Mouse (Mus musculus): ENCODE measurements around the gene Rabif. TPM values are rescaled to one million over a fixed set of nuclear protein-coding genes. Genes with fewer than 3 reads are reported as not detected.

Rabif gene
- total and polyA plus RNA-seq, 3 experiments: 12.5 to 23.4 (median 22.9) TPM

DNA sequence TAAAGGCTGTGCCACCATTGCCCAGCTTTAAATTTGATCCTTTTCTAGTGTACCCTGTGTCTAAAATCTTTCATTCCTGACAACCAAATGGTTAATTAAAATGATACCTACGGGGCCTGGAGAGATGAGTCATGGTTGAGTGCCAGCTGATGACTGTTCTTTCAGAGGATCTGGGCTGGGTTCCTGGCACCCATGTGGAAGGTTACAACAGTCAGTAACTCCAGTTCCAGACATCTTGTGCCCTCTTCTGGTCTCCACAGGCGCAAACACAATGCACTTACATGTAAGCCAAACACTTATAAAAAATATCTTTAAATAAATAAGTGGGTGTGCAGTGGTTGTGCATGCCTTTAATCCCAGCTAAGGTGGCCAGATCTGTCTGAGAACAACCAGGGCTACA is 952 bp upstream of the Rabif start:
- Histone ChIP-seq H3K27me3 (replicated peaks) (no peaks in the 10 kb centered on the region), H3K4me3 (replicated peaks in 1 of 3; ENCODE audit: low read depth in 2 of 3, low read length in 2 of 3, poor library complexity in 1 of 3) (no peak overlapping the region), H3K27ac (ENCODE audit: insufficient read depth, low read depth) (no peak overlapping the region), H3K36me3 (replicated peaks in 1 of 2; ENCODE audit: control insufficient read depth in 1 of 2, insufficient read depth in 1 of 2, low read length in 1 of 2) (peaks cover 16 to 49% of the 10 kb centered on the region in 2 experiments), H3K79me2 (replicated peaks; ENCODE audit: control insufficient read depth, extremely low read depth, insufficient read depth, poor library complexity, severe bottlenecking) (peaks cover 13% of the 10 kb centered on the region), H3K4me1 (ENCODE audit: control insufficient read depth in 1 of 2, insufficient read depth in 2 of 2) (peaks cover 4 to 21% of the 10 kb centered on the region in 2 experiments), H3K9me3 (replicated peaks; ENCODE audit: low read length) (no peaks in the 10 kb centered on the region), H3K4me2 (ENCODE audit: insufficient read depth, low read depth, poor library complexity, severe bottlenecking) (no peak overlapping the region), H3K9ac (ENCODE audit: insufficient read depth, low read depth) (no peak overlapping the region)
- in situ Hi-C loops (cut with MboI; ENCODE audit: low pct_ligation_motif_present, low pct_unique_long_range_greater_than_20kb, low sequenced_read_pairs): no loop called here
- no peak for TF ChIP-seq ZKSCAN1 (IDR thresholded peaks at IDR 0.05; ENCODE audit: borderline replicate concordance, low read depth, low read length)
- no peak for TF ChIP-seq ETS1 (conservative IDR thresholded peaks at IDR 0.05; ENCODE audit: low read depth, low read length)
- TF ChIP-seq RCOR1 (conservative IDR thresholded peaks at IDR 0.05; ENCODE audit: low read depth, low read length): no peak
- peak in 1 of 2 experiments; percentile 11; a peak in 1 of 4 replicates for TF ChIP-seq CTCF (conservative IDR thresholded peaks at IDR 0.05 in 1 of 2, IDR thresholded peaks at IDR 0.05 in 1 of 2; ENCODE audit: low read depth in 2 of 2, low read length in 2 of 2)
- no peak for DNase-seq (ENCODE audit: extremely low read depth)
- dilution Hi-C loops (cut with MboI; ENCODE audit: extremely low pct_ligation_motif_present, extremely low pct_unique_long_range_greater_than_20kb, low sequenced_read_pairs): no loop called here

DNA sequence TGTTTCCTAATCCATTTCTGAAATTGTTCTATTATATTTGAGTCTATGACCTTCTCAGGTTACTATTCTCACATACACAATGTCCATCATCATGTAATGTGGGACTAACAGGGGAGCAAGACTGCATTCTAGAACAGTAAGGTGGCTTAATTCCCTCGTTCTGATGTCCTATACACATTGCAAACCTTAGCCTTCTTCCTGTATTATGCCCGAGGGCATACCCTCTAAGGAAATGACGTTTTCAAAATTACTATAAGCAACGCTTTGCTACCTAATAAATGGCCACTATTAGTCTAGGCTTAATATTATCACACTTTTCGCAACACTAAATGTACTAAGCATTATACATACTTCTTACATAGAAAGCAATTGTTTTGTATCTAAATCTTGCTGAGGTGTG is 492 bp upstream of the Rabif start:
- dilution Hi-C loops (cut with MboI; ENCODE audit: extremely low pct_ligation_motif_present, extremely low pct_unique_long_range_greater_than_20kb, low sequenced_read_pairs) (no loop called here), in situ Hi-C loops (cut with MboI; ENCODE audit: low pct_ligation_motif_present, low pct_unique_long_range_greater_than_20kb, low sequenced_read_pairs) (no loop called here)
- Histone ChIP-seq H3K9me3 (replicated peaks; ENCODE audit: low read length) (no peaks in the 10 kb centered on the region), H3K27me3 (replicated peaks) (no peaks in the 10 kb centered on the region), H3K4me2 (ENCODE audit: insufficient read depth, low read depth, poor library complexity, severe bottlenecking) (peak overlapping the region; percentile 58), H3K4me3 (replicated peaks in 1 of 3; ENCODE audit: low read depth in 2 of 3, low read length in 2 of 3, poor library complexity in 1 of 3) (peak overlapping the region; percentile 53 to 81 (median 61)), H3K36me3 (replicated peaks in 1 of 2; ENCODE audit: control insufficient read depth in 1 of 2, insufficient read depth in 1 of 2, low read length in 1 of 2) (peaks cover 11 to 49% of the 10 kb centered on the region in 2 experiments), H3K9ac (ENCODE audit: insufficient read depth, low read depth) (peak overlapping the region; percentile 84), H3K27ac (ENCODE audit: insufficient read depth, low read depth) (peak overlapping the region; percentile 70), H3K4me1 (ENCODE audit: control insufficient read depth in 1 of 2, insufficient read depth in 2 of 2) (peaks cover 4 to 21% of the 10 kb centered on the region in 2 experiments), H3K79me2 (replicated peaks; ENCODE audit: control insufficient read depth, extremely low read depth, insufficient read depth, poor library complexity, severe bottlenecking) (peaks cover 13% of the 10 kb centered on the region)
- no peak for DNase-seq (ENCODE audit: extremely low read depth)
- TF ChIP-seq NELFE (IDR thresholded peaks at IDR 0.05; ENCODE audit: low read depth, low read length) (no peak), ELF1 (IDR thresholded peaks at IDR 0.05; ENCODE audit: low read depth, low read length) (no peak), CTCF (conservative IDR thresholded peaks at IDR 0.05 in 1 of 2, IDR thresholded peaks at IDR 0.05 in 1 of 2; ENCODE audit: low read depth in 2 of 2, low read length in 2 of 2) (no peak), ZMIZ1 (IDR thresholded peaks at IDR 0.05; ENCODE audit: low read depth, low read length) (no peak), MAFK (IDR thresholded peaks at IDR 0.05; ENCODE audit: insufficient replicate concordance, low read length) (no peak), MXI1 (IDR thresholded peaks at IDR 0.05; ENCODE audit: low read depth, low read length) (no peak)

DNA sequence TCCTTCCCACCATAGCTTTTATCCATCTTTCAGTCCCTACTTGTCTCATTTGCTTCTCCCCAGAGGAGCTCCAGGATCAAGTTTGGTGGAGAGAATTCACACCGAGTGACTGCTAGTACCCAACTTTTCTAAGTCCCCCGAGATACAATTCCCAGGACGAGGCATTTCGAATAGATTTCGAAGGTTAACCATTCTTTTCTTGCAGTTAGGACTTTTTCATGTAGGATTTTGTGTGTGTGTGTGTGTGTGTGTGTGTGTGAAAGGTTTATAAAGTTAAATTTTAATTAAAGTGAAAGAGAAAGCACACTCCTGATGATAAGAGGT is 730 bp downstream of the Rabif start:
- H3K9me3 ChIP-seq (replicated peaks; ENCODE audit: low read length): no peaks in the 10 kb centered on the region
- TF ChIP-seq TCF12 (IDR thresholded peaks at IDR 0.05; ENCODE audit: low read depth, low read length): no peak
- no peak for TF ChIP-seq USF2 (conservative IDR thresholded peaks at IDR 0.05; ENCODE audit: low read depth, low read length)
- no peak for TF ChIP-seq ZC3H11A (IDR thresholded peaks at IDR 0.05; ENCODE audit: low read depth, low read length)
- TF ChIP-seq POLR2A (IDR thresholded peaks at IDR 0.05; ENCODE audit: low read depth, low read length): no peak
- TF ChIP-seq KAT2A (IDR thresholded peaks at IDR 0.05; ENCODE audit: insufficient replicate concordance, low read length): no peak
- TF ChIP-seq UBTF (IDR thresholded peaks at IDR 0.05; ENCODE audit: low read depth, low read length): no peak
- TF ChIP-seq RAD21 (IDR thresholded peaks at IDR 0.05; ENCODE audit: low read depth, low read length): no peak
- no peak for TF ChIP-seq JUN (IDR thresholded peaks at IDR 0.05; ENCODE audit: insufficient read depth, low read depth, low read length)
- no peak for TF ChIP-seq MAX (IDR thresholded peaks at IDR 0.05; ENCODE audit: low read length)
- H3K4me1 ChIP-seq (ENCODE audit: control insufficient read depth in 1 of 2, insufficient read depth in 2 of 2): peaks cover 4 to 21% of the 10 kb centered on the region in 2 experiments
- peak overlapping the region; percentile 95 for H3K4me2 ChIP-seq (ENCODE audit: insufficient read depth, low read depth, poor library complexity, severe bottlenecking)
- no peak overlapping the region for H3K27ac ChIP-seq (ENCODE audit: insufficient read depth, low read depth)
- in situ Hi-C loops (cut with MboI; ENCODE audit: low pct_ligation_motif_present, low pct_unique_long_range_greater_than_20kb, low sequenced_read_pairs) (no loop called here), dilution Hi-C loops (cut with MboI; ENCODE audit: extremely low pct_ligation_motif_present, extremely low pct_unique_long_range_greater_than_20kb, low sequenced_read_pairs) (no loop called here)
- DNase-seq (ENCODE audit: extremely low read depth): no peak
- H3K9ac ChIP-seq (ENCODE audit: insufficient read depth, low read depth): peak overlapping the region; percentile 42
- H3K4me3 ChIP-seq (replicated peaks in 1 of 3; ENCODE audit: low read depth in 2 of 3, low read length in 2 of 3, poor library complexity in 1 of 3): peak overlapping the region; percentile 67 to 81 (median 73)
- peaks cover 16% of the 10 kb centered on the region for H3K79me2 ChIP-seq (replicated peaks; ENCODE audit: control insufficient read depth, extremely low read depth, insufficient read depth, poor library complexity, severe bottlenecking)
- peaks cover 2 to 45% of the 10 kb centered on the region in 2 experiments for H3K36me3 ChIP-seq (replicated peaks in 1 of 2; ENCODE audit: control insufficient read depth in 1 of 2, insufficient read depth in 1 of 2, low read length in 1 of 2)
- no peaks in the 10 kb centered on the region for H3K27me3 ChIP-seq (replicated peaks)
